Mouse (Mus musculus): Measurements from ENCODE around the gene Syne1.

- TF ChIP-seq CTCF (IDR thresholded peaks at IDR 0.05; ENCODE audit: low read depth, low read length) (no peak), TAL1 (conservative IDR thresholded peaks at IDR 0.05; ENCODE audit: low read depth, low read length) (no peak), POLR2AphosphoS5 (IDR thresholded peaks at IDR 0.05; ENCODE audit: insufficient replicate concordance, low read depth, low read length) (no peak)
Measured at GRCm38 (mm10) chr10:5332801-5333200, 218.5 kb downstream of the Syne1 start.

Measured in G1E (cell line).